Mouse (Mus musculus) forebrain, embryonic 12.5 days (tissue): ENCODE results near the gene Psmc2. TPM values are rescaled to one million over a fixed set of nuclear protein-coding genes. Genes with fewer than 3 reads are reported as not detected.

ENCODE experiments used
- ATAC-seq: fragments of 200-750 bp; cut with Nextera tagmentation; 2 replicates; pipeline ENCODE4 v1.8.0; 2017; ENCODE audit warnings: moderate TSS enrichment; ENCODE audit not compliant: low FRiP score
- H3K27ac ChIP-seq: fragments of 300-500 bp; sonication (generic); 2 replicates; pipeline ENCODE4 v1.5.1; 2016; ENCODE audit warnings: mild to moderate bottlenecking
- H3K27me3 ChIP-seq: fragments of 300-500 bp; sonication (generic); 2 replicates; pipeline ENCODE4 v1.6.1; 2016; ENCODE audit warnings: mild to moderate bottlenecking
- H3K36me3 ChIP-seq: fragments of 300-500 bp; sonication (generic); replicated peaks from 2 replicates; pipeline ENCODE4 v1.6.1; 2016; ENCODE audit warnings: mild to moderate bottlenecking
- H3K4me1 ChIP-seq: fragments of 300-500 bp; sonication (generic); 2 replicates; pipeline ENCODE4 v1.6.1; 2016
- H3K4me2 ChIP-seq: fragments of 300-500 bp; sonication (generic); 2 replicates; pipeline ENCODE4 v1.6.1; 2016; ENCODE audit warnings: mild to moderate bottlenecking, moderate library complexity
- H3K4me3 ChIP-seq: fragments of 300-500 bp; sonication (generic); replicated peaks from 2 replicates; pipeline ENCODE4 v1.5.1; 2016; ENCODE audit warnings: mild to moderate bottlenecking
- H3K9ac ChIP-seq: fragments of 300-500 bp; sonication (generic); 2 replicates; pipeline ENCODE4 v1.6.1; 2016; ENCODE audit warnings: mild to moderate bottlenecking
- H3K9me3 ChIP-seq: fragments of 300-500 bp; sonication (generic); 2 replicates; pipeline ENCODE4 v1.6.1; 2016
- WGBS: fragments of 180-500 bp; shearing (Covaris S2); methylation state at CpG from one replicate; pipeline ENCODE4 v1.1.7; 2016; 5-methylcytosine and 5-hydroxymethylcytosine counted together
- polyA plus RNA-seq: library from polyadenylated mRNA; unstranded; fragments of >200 nt; fragmentation: Nextera tagmentation; extraction: Ambion mirVana; gene quantifications from 2 replicates; pipeline ENCODE4 v1.2.1, GENCODE M21; 2016

The Psmc2 gene
- polyA plus RNA-seq, 1 experiment from 2014 or later, result 214 TPM

DNA sequence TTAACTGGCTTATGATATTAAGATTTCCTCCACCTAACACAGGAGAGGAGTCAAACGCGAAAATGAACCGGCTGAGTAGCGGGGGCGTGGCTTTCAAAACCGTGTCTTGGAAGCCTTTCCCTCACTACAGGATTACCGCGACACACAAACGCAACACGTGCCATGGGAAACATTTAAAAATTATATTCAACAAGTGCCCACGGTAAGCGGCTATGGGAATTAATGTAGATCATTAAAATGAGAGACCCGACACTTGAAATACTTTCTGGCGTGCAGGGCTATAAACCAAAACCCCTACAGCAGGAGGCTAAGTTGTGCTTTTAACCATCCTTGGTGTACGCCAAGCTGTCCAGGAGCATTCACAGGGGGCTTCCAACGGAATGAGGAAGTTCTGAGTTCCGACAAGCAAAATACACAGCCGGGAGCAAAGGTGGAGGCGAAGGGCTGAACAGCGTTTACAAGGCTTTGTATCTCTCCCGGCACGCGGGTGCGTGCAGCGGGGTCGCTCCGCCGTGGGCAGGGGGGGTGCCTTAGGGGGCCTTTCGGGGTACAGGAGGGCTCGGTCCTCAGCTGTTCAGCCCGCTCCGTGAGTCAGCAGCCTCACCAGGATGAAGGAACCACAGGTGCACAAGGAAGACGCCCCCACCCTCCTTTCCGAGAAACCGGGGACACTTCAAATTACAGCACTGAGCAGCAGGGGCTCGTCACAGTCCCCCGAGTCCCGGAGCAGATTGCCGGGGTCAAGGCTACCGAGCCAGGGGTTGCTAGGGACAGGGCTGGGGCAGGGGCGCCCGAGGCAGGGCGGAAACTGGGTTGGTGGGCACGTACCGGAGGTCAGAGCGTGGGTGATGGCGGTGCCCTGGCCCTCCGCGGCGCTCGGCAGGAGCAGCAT is 676 bp upstream of the Psmc2 start:
- peak overlapping the region; percentile 81 for H3K27ac ChIP-seq
- H3K4me2 ChIP-seq, result peak overlapping the region; percentile 95
- WGBS, result under 1% methylated on average over 51 of the region's 51 CpGs
- H3K9ac ChIP-seq, result peak overlapping the region; percentile 80
- no peaks in the 10 kb centered on the region for H3K9me3 ChIP-seq
- H3K36me3 ChIP-seq, result peaks cover 47% of the 10 kb centered on the region
- peak overlapping the region; percentile 97 for H3K4me3 ChIP-seq
- H3K27me3 ChIP-seq, result no peaks in the 10 kb centered on the region
- ATAC-seq, result no peak; the same call in none of the 2 replicates
- peaks cover 30% of the 10 kb centered on the region for H3K4me1 ChIP-seq

DNA sequence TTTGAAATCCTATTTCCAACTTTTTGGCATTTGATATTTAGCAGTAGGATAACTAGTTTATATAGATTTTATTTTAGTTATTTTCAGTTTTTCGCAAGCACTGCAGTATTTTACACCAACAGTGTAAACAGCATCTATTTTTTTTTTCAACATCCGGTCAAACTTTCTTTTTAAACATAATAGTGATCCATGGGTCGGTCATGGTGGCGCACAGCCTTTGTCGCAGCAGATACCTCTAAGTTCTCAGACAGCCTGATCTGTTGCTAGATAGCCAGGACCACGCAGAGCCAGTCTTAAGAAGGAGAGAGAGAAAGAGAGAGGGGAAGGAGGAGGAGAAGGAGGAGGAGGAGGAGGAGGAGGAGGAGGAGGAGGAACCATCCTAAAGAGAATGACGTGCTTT is 693 bp downstream of the Psmc2 start:
- 74% methylated on average over 7 of the region's 7 CpGs for WGBS

GRCm38 (mm10) chr5:21786258-21787185 is 1.4 kb downstream of the Psmc2 start:
- H3K27me3 ChIP-seq, result no peaks in the 10 kb centered on the region
- ATAC-seq, result peak; percentile 80
- H3K4me1 ChIP-seq, result peaks cover 30% of the 10 kb centered on the region
- peak overlapping the region; percentile 92 for H3K4me3 ChIP-seq
- H3K9me3 ChIP-seq, result no peaks in the 10 kb centered on the region
- WGBS, result 2% methylated on average over 51 of the region's 51 CpGs
- H3K36me3 ChIP-seq, result peaks cover 26% of the 10 kb centered on the region
- H3K4me2 ChIP-seq, result peak overlapping the region; percentile 69
- peak overlapping the region; percentile 89 for H3K27ac ChIP-seq
- H3K9ac ChIP-seq, result peak overlapping the region; percentile 91

More for the DNA sequence above, 693 bp downstream of the Psmc2 start:
- ATAC-seq, result no peak
- peaks cover 33% of the 10 kb centered on the region for H3K36me3 ChIP-seq
- no peaks in the 10 kb centered on the region for H3K9me3 ChIP-seq
- H3K27ac ChIP-seq, result peak overlapping the region; percentile 89
- H3K27me3 ChIP-seq, result no peaks in the 10 kb centered on the region
- H3K9ac ChIP-seq, result 0 out of 2 replicates have a peak overlapping the region, but pooled peaks have one; percentile 91
- peak overlapping the region; percentile 69 for H3K4me2 ChIP-seq
- peak overlapping the region; percentile 92; the same call in 1 of the 2 replicates for H3K4me3 ChIP-seq
- peaks cover 30% of the 10 kb centered on the region for H3K4me1 ChIP-seq

GRCm38 (mm10) chr5:21787186-21788105 is 2.4 kb downstream of the Psmc2 start:
- Histone ChIP-seq H3K4me2 (peak overlapping the region; percentile 69), H3K27ac (no peak overlapping the region), H3K36me3 (peaks cover 24% of the 10 kb centered on the region), H3K4me1 (peaks cover 30% of the 10 kb centered on the region), H3K27me3 (no peaks in the 10 kb centered on the region), H3K9me3 (no peaks in the 10 kb centered on the region), H3K4me3 (peak overlapping the region; percentile 92), H3K9ac (peak overlapping the region; percentile 91)
- WGBS, result 42% methylated on average over 11 of the region's 11 CpGs
- no peak for ATAC-seq

DNA sequence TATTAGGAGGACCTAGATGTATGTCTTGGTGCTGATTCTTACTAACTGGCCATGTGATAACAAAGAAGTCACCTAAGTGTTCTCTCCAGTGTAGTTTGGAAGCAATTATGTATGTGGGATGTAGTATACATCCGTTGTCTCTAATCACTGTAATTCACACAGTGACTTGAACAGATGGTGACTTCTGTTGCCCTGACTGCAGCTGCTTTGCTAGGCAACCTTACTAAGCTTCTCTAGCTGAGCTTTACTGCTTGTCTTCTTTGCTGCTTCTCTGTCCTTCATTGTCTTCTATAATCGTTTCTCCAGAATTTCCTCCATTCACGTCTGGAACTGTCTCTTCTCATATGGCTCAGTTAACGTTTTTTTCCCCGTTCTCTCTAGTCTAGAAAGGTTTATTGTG is 4.0 kb downstream of the Psmc2 start:
- 79% methylated on average over 5 of the region's 5 CpGs for WGBS

GRCm38 (mm10) chr5:21792166-21792565 is 7.1 kb downstream of the Psmc2 start:
- no peaks in the 10 kb centered on the region for H3K27me3 ChIP-seq
- peaks cover 22% of the 10 kb centered on the region for H3K4me1 ChIP-seq
- no peak overlapping the region for H3K27ac ChIP-seq
- no peak for ATAC-seq
- H3K9me3 ChIP-seq, result no peaks in the 10 kb centered on the region
- H3K36me3 ChIP-seq, result peaks cover 32% of the 10 kb centered on the region
- H3K4me2 ChIP-seq, result no peak overlapping the region
- H3K9ac ChIP-seq, result no peak overlapping the region
- no peak overlapping the region for H3K4me3 ChIP-seq

More for the DNA sequence above, 4.0 kb downstream of the Psmc2 start:
- no peaks in the 10 kb centered on the region for H3K27me3 ChIP-seq
- peaks cover 29% of the 10 kb centered on the region for H3K4me1 ChIP-seq
- no peak for ATAC-seq
- H3K9ac ChIP-seq, result no peak overlapping the region
- no peaks in the 10 kb centered on the region for H3K9me3 ChIP-seq
- H3K27ac ChIP-seq, result peak overlapping the region; percentile 8; the same call in 1 of the 2 replicates
- peaks cover 20% of the 10 kb centered on the region for H3K36me3 ChIP-seq
- no peak overlapping the region for H3K4me3 ChIP-seq
- H3K4me2 ChIP-seq, result peak overlapping the region; percentile 8; the same call in 1 of the 2 replicates

GRCm38 (mm10) chr5:21802907-21803306 is 17.8 kb downstream of the Psmc2 start:
- Histone ChIP-seq H3K9me3 (no peaks in the 10 kb centered on the region), H3K27me3 (no peaks in the 10 kb centered on the region), H3K9ac (no peak overlapping the region), H3K4me3 (no peak overlapping the region), H3K4me1 (no peaks in the 10 kb centered on the region), H3K27ac (no peak overlapping the region), H3K36me3 (peaks cover 61% of the 10 kb centered on the region), H3K4me2 (no peak overlapping the region)
- no peak for ATAC-seq
- 96% methylated on average over 9 of the region's 9 CpGs for WGBS

DNA sequence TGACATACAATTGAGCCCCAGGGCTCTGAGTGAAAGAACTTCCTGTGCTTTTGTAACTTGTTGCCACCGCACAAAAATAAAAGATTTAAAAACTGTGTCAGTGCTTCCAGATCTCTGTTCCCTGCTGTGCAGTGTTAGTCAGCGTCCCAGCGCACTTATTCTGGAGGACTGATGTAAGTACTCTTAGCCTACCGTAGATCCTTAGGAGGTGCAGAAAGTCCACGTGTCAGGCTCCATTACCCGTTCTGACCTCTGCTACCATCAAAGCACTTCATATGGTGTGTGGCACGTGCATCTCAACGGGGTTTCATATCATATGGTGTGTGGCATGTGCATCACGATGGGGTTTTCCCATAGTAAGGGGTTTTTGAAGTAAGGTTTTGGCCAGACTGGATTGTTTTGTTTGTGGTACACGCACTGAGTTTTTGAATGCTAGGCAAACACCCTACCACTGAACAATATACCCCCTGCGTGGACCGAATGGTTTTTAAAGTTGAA is 18.7 kb downstream of the Psmc2 start:
- Histone ChIP-seq H3K36me3 (peaks cover 56% of the 10 kb centered on the region), H3K27ac (no peak overlapping the region), H3K9me3 (no peaks in the 10 kb centered on the region), H3K4me1 (no peaks in the 10 kb centered on the region), H3K27me3 (no peaks in the 10 kb centered on the region), H3K4me2 (no peak overlapping the region), H3K4me3 (no peak overlapping the region), H3K9ac (no peak overlapping the region)
- no peak for ATAC-seq
- 83% methylated on average over 12 of the region's 12 CpGs for WGBS

- no peak overlapping the region for H3K27ac ChIP-seq
- no peaks in the 10 kb centered on the region for H3K27me3 ChIP-seq
- no peak overlapping the region for H3K4me3 ChIP-seq
- no peak for ATAC-seq
- no peaks in the 10 kb centered on the region for H3K9me3 ChIP-seq
- H3K36me3 ChIP-seq, result peaks cover 47% of the 10 kb centered on the region
- H3K9ac ChIP-seq, result no peak overlapping the region
- H3K4me2 ChIP-seq, result no peak overlapping the region
- WGBS, result 84% methylated on average over 4 of the region's 4 CpGs
- no peaks in the 10 kb centered on the region for H3K4me1 ChIP-seq
Measured at GRCm38 (mm10) chr5:21804837-21805236, 19.8 kb downstream of the Psmc2 start.

DNA sequence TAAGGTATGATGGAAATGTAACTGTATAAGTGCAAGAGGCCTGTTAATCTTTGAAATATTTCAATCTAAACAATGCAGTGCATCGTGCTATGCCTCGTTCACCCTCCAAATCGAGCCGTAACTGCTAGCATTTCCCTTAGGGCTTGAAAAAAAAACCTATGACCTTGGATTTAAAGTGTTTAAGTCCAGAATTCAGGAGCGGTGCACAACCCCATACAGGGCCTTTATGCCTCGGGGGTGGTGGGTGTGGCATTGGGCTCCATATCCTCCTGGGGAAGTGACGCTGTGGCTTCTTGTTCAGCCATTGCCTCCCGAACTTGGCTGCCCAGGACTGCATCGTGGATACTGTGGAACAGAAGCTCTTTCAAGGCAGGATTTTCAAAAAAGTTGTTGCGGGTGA is 25.8 kb downstream of the Psmc2 start:
- ATAC-seq, result no peak
- no peaks in the 10 kb centered on the region for H3K4me1 ChIP-seq
- no peaks in the 10 kb centered on the region for H3K36me3 ChIP-seq
- H3K9me3 ChIP-seq, result no peaks in the 10 kb centered on the region
- no peak overlapping the region for H3K9ac ChIP-seq
- no peak overlapping the region for H3K27ac ChIP-seq
- H3K4me2 ChIP-seq, result no peak overlapping the region
- no peak overlapping the region for H3K4me3 ChIP-seq
- no peaks in the 10 kb centered on the region for H3K27me3 ChIP-seq
- WGBS, result 78% methylated on average over 10 of the region's 10 CpGs

GRCm38 (mm10) chr5:21813994-21814393 is 28.9 kb downstream of the Psmc2 start:
- H3K27me3 ChIP-seq, result no peaks in the 10 kb centered on the region
- no peaks in the 10 kb centered on the region for H3K36me3 ChIP-seq
- WGBS, result 53% methylated on average over 1 of the region's 1 CpGs
- no peak for ATAC-seq
- H3K4me2 ChIP-seq, result no peak overlapping the region
- no peaks in the 10 kb centered on the region for H3K9me3 ChIP-seq
- no peak overlapping the region for H3K4me3 ChIP-seq
- no peaks in the 10 kb centered on the region for H3K4me1 ChIP-seq
- no peak overlapping the region for H3K27ac ChIP-seq
- H3K9ac ChIP-seq, result no peak overlapping the region
